Mouse (Mus musculus) neural tube, embryonic 15.5 days (tissue): ENCODE results near the gene Naa35. TPM values are rescaled to one million over a fixed set of nuclear protein-coding genes. Genes with fewer than 3 reads are reported as not detected.

ENCODE experiments used
- ATAC-seq: fragments of 200-750 bp; cut with Nextera tagmentation; 2 replicates; pipeline ENCODE4 v1.8.0; 2017; ENCODE audit warnings: mild to moderate bottlenecking, moderate TSS enrichment, moderate library complexity; ENCODE audit not compliant: low FRiP score
- H3K27ac ChIP-seq: fragments of 300-500 bp; sonication (generic); replicated peaks from 2 replicates; pipeline ENCODE4 v1.5.1; 2015; ENCODE audit warnings: mild to moderate bottlenecking, inconsistent platforms
- H3K27me3 ChIP-seq: fragments of 300-500 bp; sonication (generic); replicated peaks from 2 replicates; pipeline ENCODE4 v1.6.1; 2015; ENCODE audit warnings: inconsistent platforms
- H3K36me3 ChIP-seq: fragments of 300-500 bp; sonication (generic); 2 replicates; pipeline ENCODE4 v1.6.1; 2015; ENCODE audit warnings: inconsistent platforms
- H3K4me1 ChIP-seq: fragments of 300-500 bp; sonication (generic); 2 replicates; pipeline ENCODE4 v1.6.1; 2015; ENCODE audit warnings: inconsistent platforms
- H3K4me2 ChIP-seq: fragments of 300-500 bp; sonication (generic); 2 replicates; pipeline ENCODE4 v1.6.1; 2015; ENCODE audit warnings: inconsistent platforms, mild to moderate bottlenecking, moderate library complexity
- H3K4me3 ChIP-seq: fragments of 300-500 bp; sonication (generic); replicated peaks from 2 replicates; pipeline ENCODE4 v1.5.1; 2015; ENCODE audit warnings: mild to moderate bottlenecking, inconsistent platforms
- H3K9ac ChIP-seq: fragments of 300-500 bp; sonication (generic); replicated peaks from 2 replicates; pipeline ENCODE4 v1.6.1; 2015; ENCODE audit warnings: mild to moderate bottlenecking, inconsistent platforms
- H3K9me3 ChIP-seq: fragments of 300-500 bp; sonication (generic); replicated peaks from 2 replicates; pipeline ENCODE4 v1.6.1; 2016; ENCODE audit warnings: inconsistent platforms
- WGBS: fragments of 180-500 bp; shearing (Covaris S2); methylation state at CpG from one replicate; pipeline ENCODE4 v1.1.7; 2015; ENCODE audit warnings: mixed read lengths; 5-methylcytosine and 5-hydroxymethylcytosine counted together
- polyA plus RNA-seq: library from polyadenylated mRNA; unstranded; fragments of >200 nt; fragmentation: Nextera tagmentation; extraction: Ambion mirVana; gene quantifications from 2 replicates; pipeline ENCODE4 v1.2.1, GENCODE M21; 2015

Gene Naa35
- 123 and 131 TPM in 2 replicates for polyA plus RNA-seq

- Histone ChIP-seq H3K4me1 (peaks cover 38% of the 10 kb centered on the region), H3K9ac (peak within 1 kb of the TSS; percentile 94), H3K4me3 (peak within 1 kb of the TSS; percentile 99), H3K36me3 (peaks cover 11% of the 10 kb centered on the region), H3K27me3 (no peaks in the 10 kb centered on the region), H3K4me2 (peak within 1 kb of the TSS; percentile 97), H3K9me3 (no peaks in the 10 kb centered on the region), H3K27ac (peak within 1 kb of the TSS; percentile 89)
- under 1% methylated on average over 83 of the region's 83 CpGs for WGBS
- ATAC-seq: peak; percentile 99
Observed at GRCm38 (mm10) chr13:59584947-59585647, at the start of gene Naa35, which contains the start of gene Agtpbp1. Naa35 (plus strand) TSS chr13:59585259. Agtpbp1 (minus strand) TSS chr13:59585227.

GRCm38 (mm10) chr13:59535746-59536145, 49.3 kb upstream of the Naa35 start:
- Histone ChIP-seq H3K4me1 (no peaks in the 10 kb centered on the region), H3K9ac (no peak overlapping the region), H3K27ac (no peak overlapping the region), H3K36me3 (peaks cover 17% of the 10 kb centered on the region), H3K27me3 (no peaks in the 10 kb centered on the region), H3K9me3 (no peaks in the 10 kb centered on the region), H3K4me3 (no peak overlapping the region), H3K4me2 (no peak overlapping the region)
- ATAC-seq: no peak
- WGBS: 93% methylated on average over 6 of the region's 6 CpGs

- Histone ChIP-seq H3K4me3 (no peak overlapping the region), H3K4me2 (no peak overlapping the region), H3K36me3 (peaks cover 11% of the 10 kb centered on the region; the same call in 1 of the 2 replicates), H3K4me1 (no peaks in the 10 kb centered on the region), H3K27me3 (no peaks in the 10 kb centered on the region), H3K27ac (no peak overlapping the region), H3K9ac (no peak overlapping the region), H3K9me3 (no peaks in the 10 kb centered on the region)
- 88% methylated on average over 2 of the region's 2 CpGs for WGBS
- no peak for ATAC-seq
Observed at GRCm38 (mm10) chr13:59536631-59537030, 48.4 kb upstream of the Naa35 start.

GRCm38 (mm10) chr13:59538661-59539060, 46.4 kb upstream of the Naa35 start:
- 91% methylated on average over 5 of the region's 5 CpGs for WGBS
- H3K4me2 ChIP-seq: no peak overlapping the region
- no peaks in the 10 kb centered on the region for H3K4me1 ChIP-seq
- H3K9me3 ChIP-seq: no peaks in the 10 kb centered on the region
- no peak for ATAC-seq
- H3K27ac ChIP-seq: no peak overlapping the region
- H3K27me3 ChIP-seq: no peaks in the 10 kb centered on the region
- no peak overlapping the region for H3K4me3 ChIP-seq
- 0 out of 2 replicates have a peak, but pooled peaks cover 4% of the 10 kb centered on the region for H3K36me3 ChIP-seq
- H3K9ac ChIP-seq: no peak overlapping the region

- Histone ChIP-seq H3K27me3 (no peaks in the 10 kb centered on the region), H3K27ac (no peak overlapping the region), H3K4me3 (no peak overlapping the region), H3K4me1 (no peaks in the 10 kb centered on the region), H3K9ac (no peak overlapping the region), H3K36me3 (0 out of 2 replicates have a peak, but pooled peaks cover 4% of the 10 kb centered on the region), H3K4me2 (no peak overlapping the region), H3K9me3 (no peaks in the 10 kb centered on the region)
- ATAC-seq: no peak
- 91% methylated on average over 5 of the region's 5 CpGs for WGBS
Observed at GRCm38 (mm10) chr13:59540030-59540429, 45.0 kb upstream of the Naa35 start.

- Histone ChIP-seq H3K36me3 (no peaks in the 10 kb centered on the region), H3K4me3 (no peak overlapping the region), H3K27me3 (no peaks in the 10 kb centered on the region), H3K4me2 (no peak overlapping the region), H3K9ac (no peak overlapping the region), H3K4me1 (peaks cover 16% of the 10 kb centered on the region), H3K9me3 (no peaks in the 10 kb centered on the region), H3K27ac (no peak overlapping the region)
- WGBS: 90% methylated on average over 10 of the region's 10 CpGs
- ATAC-seq: no peak
Observed at GRCm38 (mm10) chr13:59542411-59542810, 42.6 kb upstream of the Naa35 start.

GRCm38 (mm10) chr13:59547091-59547490, 38.0 kb upstream of the Naa35 start:
- H3K4me2 ChIP-seq: no peak overlapping the region
- ATAC-seq: no peak
- no peak overlapping the region for H3K4me3 ChIP-seq
- no peaks in the 10 kb centered on the region for H3K27me3 ChIP-seq
- 48% methylated on average over 2 of the region's 2 CpGs for WGBS
- peaks cover 23% of the 10 kb centered on the region for H3K4me1 ChIP-seq
- no peaks in the 10 kb centered on the region for H3K36me3 ChIP-seq
- H3K9ac ChIP-seq: no peak overlapping the region
- no peaks in the 10 kb centered on the region for H3K9me3 ChIP-seq
- no peak overlapping the region for H3K27ac ChIP-seq

- H3K4me3 ChIP-seq: no peak overlapping the region
- ATAC-seq: no peak
- no peak overlapping the region for H3K27ac ChIP-seq
- H3K4me2 ChIP-seq: no peak overlapping the region
- no peaks in the 10 kb centered on the region for H3K9me3 ChIP-seq
- H3K36me3 ChIP-seq: no peaks in the 10 kb centered on the region
- 69% methylated on average over 4 of the region's 4 CpGs for WGBS
- H3K27me3 ChIP-seq: no peaks in the 10 kb centered on the region
- H3K9ac ChIP-seq: no peak overlapping the region
- H3K4me1 ChIP-seq: peaks cover 23% of the 10 kb centered on the region
Observed at GRCm38 (mm10) chr13:59547716-59548115, 37.3 kb upstream of the Naa35 start.

- peaks cover 23% of the 10 kb centered on the region for H3K4me1 ChIP-seq
- no peaks in the 10 kb centered on the region for H3K36me3 ChIP-seq
- H3K9ac ChIP-seq: no peak overlapping the region
- no peaks in the 10 kb centered on the region for H3K9me3 ChIP-seq
- WGBS: 38% methylated on average over 1 of the region's 1 CpGs
- no peak overlapping the region for H3K27ac ChIP-seq
- H3K4me2 ChIP-seq: no peak overlapping the region
- no peaks in the 10 kb centered on the region for H3K27me3 ChIP-seq
- no peak overlapping the region for H3K4me3 ChIP-seq
- no peak for ATAC-seq
Observed at GRCm38 (mm10) chr13:59549318-59549798, 35.7 kb upstream of the Naa35 start.

- H3K9me3 ChIP-seq: no peaks in the 10 kb centered on the region
- H3K4me2 ChIP-seq: no peak overlapping the region
- H3K4me3 ChIP-seq: no peak overlapping the region
- 80% methylated on average over 5 of the region's 5 CpGs for WGBS
- peaks cover 27% of the 10 kb centered on the region for H3K4me1 ChIP-seq
- H3K9ac ChIP-seq: no peak overlapping the region
- H3K27ac ChIP-seq: no peak overlapping the region
- no peaks in the 10 kb centered on the region for H3K36me3 ChIP-seq
- no peak for ATAC-seq
- H3K27me3 ChIP-seq: no peaks in the 10 kb centered on the region
Observed at GRCm38 (mm10) chr13:59552286-59552685, 32.8 kb upstream of the Naa35 start.

GRCm38 (mm10) chr13:59552751-59553150, 32.3 kb upstream of the Naa35 start:
- no peaks in the 10 kb centered on the region for H3K9me3 ChIP-seq
- H3K4me3 ChIP-seq: no peak overlapping the region
- no peak for ATAC-seq
- H3K4me1 ChIP-seq: peaks cover 25% of the 10 kb centered on the region
- H3K4me2 ChIP-seq: no peak overlapping the region
- 84% methylated on average over 2 of the region's 2 CpGs for WGBS
- H3K27me3 ChIP-seq: no peaks in the 10 kb centered on the region
- no peaks in the 10 kb centered on the region for H3K36me3 ChIP-seq
- H3K27ac ChIP-seq: no peak overlapping the region
- H3K9ac ChIP-seq: no peak overlapping the region

GRCm38 (mm10) chr13:59554772-59555505, 30.1 kb upstream of the Naa35 start:
- no peaks in the 10 kb centered on the region for H3K9me3 ChIP-seq
- H3K27me3 ChIP-seq: no peaks in the 10 kb centered on the region
- H3K4me1 ChIP-seq: peaks cover 29% of the 10 kb centered on the region
- peak overlapping the region; percentile 74 for H3K4me3 ChIP-seq
- WGBS: 74% methylated on average over 17 of the region's 17 CpGs
- 0 out of 2 replicates have a peak overlapping the region, but pooled peaks have one; percentile 26 for H3K9ac ChIP-seq
- no peaks in the 10 kb centered on the region for H3K36me3 ChIP-seq
- ATAC-seq: no peak
- no peak overlapping the region for H3K27ac ChIP-seq
- H3K4me2 ChIP-seq: peak overlapping the region; percentile 59
